Mouse (Mus musculus) midbrain, postnatal 0 days (tissue): ENCODE data around the gene Mief2. TPM values are rescaled to one million over a fixed set of nuclear protein-coding genes. Genes with fewer than 3 reads are reported as not detected.

Source experiments
- ATAC-seq: fragments of 200-750 bp; cut with Nextera tagmentation; 2 replicates; pipeline ENCODE4 v1.8.0; 2017; ENCODE audit warnings: moderate number of reproducible peaks, mild to moderate bottlenecking, moderate TSS enrichment, moderate library complexity; ENCODE audit not compliant: low FRiP score
- DNase-seq: peaks from one replicate; pipeline ENCODE4 v3.0.0-alpha.2; 2015; ENCODE audit warnings: low spot score
- H3K27ac ChIP-seq: fragments of 300-500 bp; sonication (generic); 2 replicates; pipeline ENCODE4 v1.5.1; 2014; ENCODE audit warnings: low read depth, mild to moderate bottlenecking, low read length, mixed read lengths
- H3K27me3 ChIP-seq: fragments of 300-500 bp; sonication (generic); 2 replicates; pipeline ENCODE4 v1.6.1; 2014; ENCODE audit warnings: low read length, control low read depth, mixed read lengths; ENCODE audit not compliant: insufficient read depth
- H3K36me3 ChIP-seq: fragments of 300-500 bp; sonication (generic); 2 replicates; pipeline ENCODE4 v1.6.1; 2014; ENCODE audit warnings: low read length, control low read depth, mixed read lengths; ENCODE audit not compliant: insufficient read depth
- H3K4me1 ChIP-seq: fragments of 300-500 bp; sonication (generic); 2 replicates; pipeline ENCODE4 v1.6.1; 2014; ENCODE audit warnings: mild to moderate bottlenecking, control low read depth, antibody characterized with exemption, low read length, mixed read lengths; ENCODE audit not compliant: insufficient read depth
- H3K4me2 ChIP-seq: fragments of 300-500 bp; sonication (generic); 2 replicates; pipeline ENCODE4 v1.6.1; 2014; ENCODE audit warnings: low read depth, mild to moderate bottlenecking, low read length, mixed read lengths; ENCODE audit not compliant: poor library complexity, severe bottlenecking
- H3K4me3 ChIP-seq: fragments of 300-500 bp; sonication (generic); 2 replicates; pipeline ENCODE4 v1.5.1; 2014; ENCODE audit warnings: low read depth, mild to moderate bottlenecking, low read length, moderate library complexity
- H3K9ac ChIP-seq: fragments of 300-500 bp; sonication (generic); replicated peaks from 2 replicates; pipeline ENCODE4 v1.6.1; 2014; ENCODE audit warnings: mild to moderate bottlenecking, low read length, moderate library complexity, mixed read lengths; ENCODE audit not compliant: poor library complexity, severe bottlenecking
- H3K9me3 ChIP-seq: fragments of 300-500 bp; sonication (generic); 2 replicates; pipeline ENCODE4 v1.6.1; 2016; ENCODE audit warnings: low read length, control low read depth
- CTCF ChIP-seq: IDR thresholded peaks from 2 replicates; pipeline ENCODE4 v1.5.1; 2016; ENCODE audit warnings: antibody characterized with exemption, mild to moderate bottlenecking
- WGBS: fragments of 180-500 bp; shearing (Covaris S2); extraction: QIAGEN DNeasy Blood & Tissue Kit; methylation state at CpG from one replicate; pipeline ENCODE4 v1.1.7; 2014; 5-methylcytosine and 5-hydroxymethylcytosine counted together
- polyA plus RNA-seq: library from polyadenylated mRNA; unstranded; fragments of >200 nt; fragmentation: Nextera tagmentation; extraction: Ambion mirVana; gene quantifications from 2 replicates; pipeline ENCODE4 v1.2.1, GENCODE M21; 2015
- total RNA-seq: library from RNA; depleted of rRNA; stranded (reverse); fragments of >200 nt; gene quantifications from 2 replicates; pipeline ENCODE4 v1.2.3, GENCODE M21; 2014

The Mief2 gene
- total and polyA plus RNA-seq, 2 experiments from 2014 or later, result 24.0 to 36.6 TPM

- no peaks in the 10 kb centered on the region for H3K27me3 ChIP-seq
- H3K4me3 ChIP-seq, result peak overlapping the region; percentile 89
- peak; percentile 10 for DNase-seq
- WGBS, result 3% methylated on average over 12 of the region's 12 CpGs
- ATAC-seq, result peak; percentile 29; the same call in 1 of the 2 replicates
- no peaks in the 10 kb centered on the region for H3K9me3 ChIP-seq
- H3K9ac ChIP-seq, result peak overlapping the region; percentile 90
- H3K4me2 ChIP-seq, result peak overlapping the region; percentile 74
- H3K27ac ChIP-seq, result peak overlapping the region; percentile 90
- H3K4me1 ChIP-seq, result peaks cover 14% of the 10 kb centered on the region
- peaks cover 41% of the 10 kb centered on the region for H3K36me3 ChIP-seq
- no peak for TF ChIP-seq CTCF
Measured at GRCm38 (mm10) chr11:60727392-60728140, 632 bp upstream of the Mief2 start.

- H3K4me2 ChIP-seq, result peak overlapping the region; percentile 57
- no peak for DNase-seq
- no peak for TF ChIP-seq CTCF
- no peaks in the 10 kb centered on the region for H3K9me3 ChIP-seq
- peak overlapping the region; percentile 89 for H3K4me3 ChIP-seq
- H3K27ac ChIP-seq, result no peak overlapping the region; the same call in 1 of the 2 replicates
- H3K4me1 ChIP-seq, result peaks cover 14% of the 10 kb centered on the region
- WGBS, result 80% methylated on average over 6 of the region's 6 CpGs
- no peak for ATAC-seq
- H3K27me3 ChIP-seq, result no peaks in the 10 kb centered on the region
- 0 out of 2 replicates have a peak overlapping the region, but pooled peaks have one; percentile 83 for H3K9ac ChIP-seq
- peaks cover 33% of the 10 kb centered on the region for H3K36me3 ChIP-seq
Measured at GRCm38 (mm10) chr11:60729217-60729641, 1.0 kb downstream of the Mief2 start.

GRCm38 (mm10) chr11:60730169-60730568 is 2.0 kb downstream of the Mief2 start:
- WGBS, result 87% methylated on average over 9 of the region's 9 CpGs
- no peak for TF ChIP-seq CTCF
- Histone ChIP-seq H3K4me3 (no peak overlapping the region), H3K36me3 (peaks cover 24% of the 10 kb centered on the region), H3K4me1 (peaks cover 14% of the 10 kb centered on the region), H3K27me3 (no peaks in the 10 kb centered on the region), H3K9me3 (no peaks in the 10 kb centered on the region), H3K27ac (no peak overlapping the region), H3K4me2 (no peak overlapping the region), H3K9ac (no peak overlapping the region)
- no peak for DNase-seq
- no peak for ATAC-seq

DNA sequence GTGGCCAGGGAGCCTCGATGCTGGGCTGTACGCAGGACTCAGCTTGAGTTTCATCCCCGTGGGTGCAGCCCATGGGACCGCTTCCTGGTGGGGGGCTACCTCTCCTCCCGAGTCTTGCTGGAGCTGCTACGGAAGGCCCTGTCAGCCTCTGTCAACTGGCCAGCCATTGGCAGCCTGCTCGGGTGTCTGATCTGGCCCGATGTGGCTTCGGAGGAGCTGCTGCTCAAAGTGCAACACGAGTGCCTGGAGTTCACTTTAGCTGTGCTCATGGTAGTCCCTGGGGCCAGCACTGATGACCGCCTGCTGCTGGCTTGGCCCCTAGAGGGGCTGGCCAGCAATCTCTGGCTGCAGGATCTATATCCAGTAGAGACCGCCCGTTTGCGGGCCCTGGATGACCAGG is 3.1 kb downstream of the Mief2 start:
- 92% methylated on average over 14 of the region's 14 CpGs for WGBS
- ATAC-seq (no peak), DNase-seq (no peak)
- H3K4me1 ChIP-seq, result peaks cover 10% of the 10 kb centered on the region
- H3K4me3 ChIP-seq, result no peak overlapping the region
- no peak overlapping the region for H3K27ac ChIP-seq
- H3K9me3 ChIP-seq, result no peaks in the 10 kb centered on the region
- no peak overlapping the region for H3K9ac ChIP-seq
- peaks cover 23% of the 10 kb centered on the region for H3K36me3 ChIP-seq
- H3K4me2 ChIP-seq, result no peak overlapping the region
- no peak for TF ChIP-seq CTCF
- no peaks in the 10 kb centered on the region for H3K27me3 ChIP-seq

- Histone ChIP-seq H3K4me2 (no peak overlapping the region), H3K9ac (no peak overlapping the region), H3K27ac (no peak overlapping the region), H3K4me1 (peaks cover 2% of the 10 kb centered on the region; the same call in 1 of the 2 replicates), H3K4me3 (no peak overlapping the region), H3K9me3 (no peaks in the 10 kb centered on the region), H3K27me3 (no peaks in the 10 kb centered on the region), H3K36me3 (peaks cover 23% of the 10 kb centered on the region)
- WGBS, result 80% methylated on average over 2 of the region's 2 CpGs
- no peak for DNase-seq
- TF ChIP-seq CTCF, result no peak
- ATAC-seq, result no peak
Measured at GRCm38 (mm10) chr11:60734206-60734605, 6.0 kb downstream of the Mief2 start.

- H3K9ac ChIP-seq, result no peak overlapping the region
- no peak overlapping the region for H3K27ac ChIP-seq
- WGBS, result 76% methylated on average over 5 of the region's 5 CpGs
Measured at GRCm38 (mm10) chr11:60735191-60735590, 7.0 kb downstream of the Mief2 start.

More at GRCm38 (mm10) chr11:60735191-60735590, 7.0 kb downstream of the Mief2 start:
- Histone ChIP-seq H3K27me3 (no peaks in the 10 kb centered on the region), H3K4me1 (no peaks in the 10 kb centered on the region), H3K4me2 (no peak overlapping the region), H3K9me3 (no peaks in the 10 kb centered on the region), H3K4me3 (no peak overlapping the region), H3K36me3 (peaks cover 22% of the 10 kb centered on the region)
- no peak for DNase-seq
- peak; percentile 51 for TF ChIP-seq CTCF
- no peak for ATAC-seq
